Mouse (Mus musculus): ENCODE data around the gene Med7.

DNA sequence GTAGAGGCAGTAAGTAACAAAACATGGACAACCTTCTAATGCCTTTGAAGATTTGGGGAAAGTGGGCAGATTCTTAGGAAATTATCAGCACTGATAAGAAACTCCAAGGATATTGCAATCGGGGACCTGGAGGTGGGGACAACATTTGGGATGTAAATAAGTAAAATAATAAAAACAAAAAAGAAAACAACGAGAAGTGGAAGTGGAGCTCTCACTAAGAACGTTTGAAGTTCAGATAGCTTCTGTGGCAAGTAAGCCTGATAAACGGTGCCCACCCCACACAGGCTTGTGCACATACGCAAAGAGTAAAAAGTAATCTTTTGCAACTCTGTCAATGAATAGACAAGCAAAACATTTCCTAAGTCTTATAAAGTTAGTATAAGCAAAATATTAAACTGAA lies 7.3 kb downstream of the Med7 start:
- TF ChIP-seq POLR2A (IDR thresholded peaks at IDR 0.05; ENCODE audit: insufficient read depth, low read depth, low read length) = no peak
- no peak for TF ChIP-seq CTCF (IDR thresholded peaks at IDR 0.05; ENCODE audit: insufficient read depth, low read depth, low read length)
